Mouse (Mus musculus) cortical plate, adult 2 months (tissue): Measurements from ENCODE around the gene Sirt5. TPM values are rescaled to one million over a fixed set of nuclear protein-coding genes. Genes with fewer than 3 reads are reported as not detected.

Source experiments
- H3K27ac ChIP-seq: fragments of 200-500 bp; 2 replicates; pipeline ENCODE4 v1.5.1; 2012; ENCODE audit warnings: low read length, control low read depth, inconsistent platforms; ENCODE audit not compliant: insufficient read depth
- H3K4me1 ChIP-seq: fragments of 200-500 bp; 2 replicates; pipeline ENCODE4 v1.6.1; 2011; ENCODE audit warnings: low read length; ENCODE audit not compliant: control insufficient read depth, insufficient read depth
- H3K4me3 ChIP-seq: fragments of 200-500 bp; 2 replicates; pipeline ENCODE4 v1.5.1; 2011; ENCODE audit warnings: mild to moderate bottlenecking, low read length, control low read depth; ENCODE audit not compliant: insufficient read depth
- CTCF ChIP-seq: fragments of 200-500 bp; IDR thresholded peaks from 2 replicates; pipeline ENCODE4 v1.5.1; 2011; ENCODE audit warnings: mild to moderate bottlenecking, control low read depth, low read length; ENCODE audit not compliant: insufficient read depth; ENCODE audit errors: extremely low read depth
- POLR2A ChIP-seq: fragments of 200-500 bp; IDR thresholded peaks from 2 replicates; pipeline ENCODE4 v1.6.1; 2011; ENCODE audit warnings: mild to moderate bottlenecking, low read length, control low read depth; ENCODE audit not compliant: insufficient read depth; ENCODE audit errors: extremely low read depth
- polyA plus RNA-seq: library from polyadenylated mRNA; depleted of rRNA; stranded (reverse); fragments of >200 nt; gene quantifications from 2 replicates; pipeline ENCODE4 v1.2.3, GENCODE M21; 2012; rRNA removed

Gene Sirt5
- polyA plus RNA-seq, 1 experiment = 19.0 TPM

- no peak for TF ChIP-seq CTCF
- no peak for TF ChIP-seq POLR2A
- no peak overlapping the region for H3K27ac ChIP-seq
- no peak overlapping the region for H3K4me3 ChIP-seq
- no peaks in the 10 kb centered on the region for H3K4me1 ChIP-seq
Measured at GRCm38 (mm10) chr13:43413611-43414010, 48.3 kb downstream of the Sirt5 start.

GRCm38 (mm10) chr13:43415249-43415648 lies 50.0 kb downstream of the Sirt5 start:
- H3K4me1 ChIP-seq = no peaks in the 10 kb centered on the region
- no peak overlapping the region for H3K27ac ChIP-seq
- no peak overlapping the region for H3K4me3 ChIP-seq
- TF ChIP-seq CTCF (no peak), POLR2A (no peak)

- TF ChIP-seq POLR2A = no peak
- TF ChIP-seq CTCF = no peak
- H3K4me1 ChIP-seq = peaks cover 1% of the 10 kb centered on the region; the same call in 1 of the 2 replicates
- H3K4me3 ChIP-seq = no peak overlapping the region
- H3K27ac ChIP-seq = no peak overlapping the region
Measured at GRCm38 (mm10) chr13:43428436-43428835, 63.1 kb downstream of the Sirt5 start.

- H3K4me3 ChIP-seq = no peak overlapping the region
- H3K27ac ChIP-seq = no peak overlapping the region
- TF ChIP-seq POLR2A (no peak), CTCF (no peak)
- H3K4me1 ChIP-seq = peaks cover 1% of the 10 kb centered on the region; the same call in 1 of the 2 replicates
Measured at GRCm38 (mm10) chr13:43433395-43433794, 68.1 kb downstream of the Sirt5 start.

GRCm38 (mm10) chr13:43440376-43440775 lies 75.1 kb downstream of the Sirt5 start:
- peaks cover 1% of the 10 kb centered on the region; the same call in 1 of the 2 replicates for H3K4me1 ChIP-seq
- no peak for TF ChIP-seq CTCF
- TF ChIP-seq POLR2A = no peak
- H3K27ac ChIP-seq = no peak overlapping the region
- no peak overlapping the region for H3K4me3 ChIP-seq

GRCm38 (mm10) chr13:43442551-43442950 lies 77.3 kb downstream of the Sirt5 start:
- peaks cover 4% of the 10 kb centered on the region for H3K4me1 ChIP-seq
- TF ChIP-seq POLR2A (no peak), CTCF (no peak)
- H3K27ac ChIP-seq = no peak overlapping the region
- no peak overlapping the region for H3K4me3 ChIP-seq

- no peak overlapping the region for H3K27ac ChIP-seq
- H3K4me1 ChIP-seq = peaks cover 6% of the 10 kb centered on the region
- H3K4me3 ChIP-seq = no peak overlapping the region
- TF ChIP-seq CTCF = no peak
- no peak for TF ChIP-seq POLR2A
Measured at GRCm38 (mm10) chr13:43443706-43444105, 78.4 kb downstream of the Sirt5 start.

- Histone ChIP-seq H3K4me1 (peaks cover 6% of the 10 kb centered on the region), H3K27ac (no peak overlapping the region), H3K4me3 (no peak overlapping the region)
- TF ChIP-seq POLR2A (no peak), CTCF (no peak)
Measured at GRCm38 (mm10) chr13:43444717-43445116, 79.4 kb downstream of the Sirt5 start.

Other genes with a start within 250 kb of the Sirt5 start
- 31.1 TPM in 2 replicates for gene Tbc1d7, start 194.0 kb upstream of the Sirt5 start, polyA plus RNA-seq
- gene Gfod1, start 61.3 kb upstream of the Sirt5 start, polyA plus RNA-seq = 39.7 and 42.1 TPM in 2 replicates
- 68.6 and 70.8 TPM in 2 replicates for gene Nol7, start 32.9 kb downstream of the Sirt5 start, polyA plus RNA-seq
- 70.7 and 71.9 TPM in 2 replicates for gene Ranbp9, start 115.8 kb downstream of the Sirt5 start, polyA plus RNA-seq
- 24.5 and 26.1 TPM in 2 replicates for gene Mcur1, start 194.7 kb downstream of the Sirt5 start, polyA plus RNA-seq